Mouse (Mus musculus) left cerebral cortex, postnatal 14 days (tissue): ENCODE results near the gene Clic4. TPM values are rescaled to one million over a fixed set of nuclear protein-coding genes. Genes with fewer than 3 reads are reported as not detected.
"Not testable (repeated sequence)": the region's sequence is repeated elsewhere in the genome, so short reads cannot be mapped to it uniquely, and the experiment has no call there.

ENCODE experiments used
- DNase-seq, 2 experiments: peaks; one replicate each; pipeline ENCODE4 v3.0.0; 2021 to 2022; ENCODE audit warnings: low spot score in 2 of 2, mixed read lengths in 1 of 2
- intact Hi-C: fragments of 180-260 bp; cut with DNase I; formaldehyde crosslinking; loops from one replicate; pipeline ENCODE4 v1.15.1; 2025
- total RNA-seq, 2 experiments: library from RNA; stranded (reverse); gene quantifications; 2 replicates each; pipeline ENCODE4 v1.2.3; 2021

Gene Clic4
- total RNA-seq, 2 experiments from 2014 or later = 31.2 to 32.0 TPM

DNA sequence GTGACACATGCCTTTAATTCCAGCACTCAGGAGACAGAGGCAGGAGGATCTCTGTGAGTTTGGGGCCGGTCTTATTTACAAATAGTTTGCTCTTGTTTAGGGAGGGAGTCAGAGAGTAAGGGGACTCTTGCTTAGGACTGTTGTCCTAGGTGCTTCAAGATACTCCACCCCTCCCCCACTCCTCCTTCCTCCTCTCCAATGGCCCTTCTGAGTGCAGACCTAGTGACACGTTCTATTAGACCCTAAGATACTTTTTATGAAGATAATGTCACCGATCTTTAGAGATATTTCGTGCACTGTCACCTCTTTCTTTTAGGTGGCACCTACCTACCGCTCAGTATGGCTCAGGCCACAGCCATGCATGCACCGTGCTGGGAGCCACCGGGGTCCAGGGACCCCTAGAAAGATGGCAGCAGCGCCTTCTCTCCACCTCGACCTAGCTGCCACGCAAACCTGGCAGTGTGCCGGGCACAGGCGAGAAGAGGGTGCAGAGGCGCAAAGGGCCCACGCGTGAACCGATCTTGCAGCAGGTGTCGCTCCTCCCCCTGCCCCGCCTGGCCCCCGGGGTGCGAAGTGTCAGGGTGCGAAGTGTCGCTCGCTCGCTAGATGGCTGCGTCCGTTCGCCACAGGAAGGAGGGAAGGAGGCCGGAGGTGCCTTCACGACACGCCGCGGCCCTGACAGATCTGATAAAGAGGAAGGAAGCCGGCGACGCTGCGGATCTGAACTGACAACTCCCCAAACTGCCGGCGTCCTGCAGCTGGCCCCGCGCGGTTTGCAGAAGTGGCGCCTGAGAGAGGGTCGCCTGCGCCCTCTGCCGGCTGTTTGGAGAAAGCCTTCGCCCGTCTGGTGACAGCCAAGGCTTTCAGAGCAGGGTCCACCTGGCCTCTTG lies 66.7 kb downstream of the Clic4 start:
- DNase-seq = peak; percentile 76 to 84
- intact Hi-C loops = loop anchor here (1.0 to 5.0 kb wide), 2 partner anchors 54 to 261 kb away; no protein-coding TSS in a partner anchor

DNA sequence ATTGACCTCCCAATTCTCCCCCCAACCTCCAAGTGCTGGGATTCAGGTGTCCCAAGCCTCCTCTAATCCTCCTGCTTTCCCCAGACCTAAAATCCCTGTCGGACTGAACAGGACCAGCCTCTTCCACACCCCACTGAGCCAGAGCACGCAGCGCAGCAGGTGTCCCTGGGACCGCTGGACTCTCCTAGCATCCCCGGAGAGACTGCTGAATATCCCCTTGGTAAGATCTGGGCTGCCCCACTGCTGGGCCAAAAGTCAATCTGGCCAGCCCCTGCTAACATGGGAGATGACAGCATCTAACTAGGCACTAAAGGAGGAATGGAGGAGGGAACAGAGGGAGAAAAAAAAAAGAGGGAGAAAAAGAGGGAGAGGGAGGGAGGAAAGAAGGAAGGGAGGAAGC lies 67.4 kb downstream of the Clic4 start:
- DNase-seq = no peak
- intact Hi-C loops = loop anchor here (5.0 kb wide), 1 partner anchor 53 kb away; no protein-coding TSS in a partner anchor

DNA sequence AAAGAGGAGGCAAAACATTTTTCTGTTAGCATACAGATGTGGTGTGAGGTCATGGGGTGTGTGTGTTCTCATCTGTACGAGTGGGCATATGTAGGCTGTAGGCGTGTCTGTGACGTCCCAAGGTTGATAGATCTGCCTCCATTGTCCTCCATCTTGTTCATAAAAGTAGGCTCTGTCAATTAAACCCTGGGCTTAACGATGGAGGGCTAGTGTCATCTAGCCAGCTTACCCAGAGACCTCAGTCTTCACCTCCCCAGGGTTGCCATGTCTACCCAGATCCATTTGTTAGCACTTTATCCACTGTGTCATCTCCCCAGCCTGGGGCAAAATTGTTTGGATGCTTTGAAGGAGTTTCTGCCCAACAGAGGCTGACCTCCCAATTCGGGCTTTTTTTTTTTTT lies 67.9 kb downstream of the Clic4 start:
- intact Hi-C loops = loop anchor here (5.0 kb wide), 2 partner anchors 37 to 52 kb away; no protein-coding TSS in a partner anchor
- no peak for DNase-seq

DNA sequence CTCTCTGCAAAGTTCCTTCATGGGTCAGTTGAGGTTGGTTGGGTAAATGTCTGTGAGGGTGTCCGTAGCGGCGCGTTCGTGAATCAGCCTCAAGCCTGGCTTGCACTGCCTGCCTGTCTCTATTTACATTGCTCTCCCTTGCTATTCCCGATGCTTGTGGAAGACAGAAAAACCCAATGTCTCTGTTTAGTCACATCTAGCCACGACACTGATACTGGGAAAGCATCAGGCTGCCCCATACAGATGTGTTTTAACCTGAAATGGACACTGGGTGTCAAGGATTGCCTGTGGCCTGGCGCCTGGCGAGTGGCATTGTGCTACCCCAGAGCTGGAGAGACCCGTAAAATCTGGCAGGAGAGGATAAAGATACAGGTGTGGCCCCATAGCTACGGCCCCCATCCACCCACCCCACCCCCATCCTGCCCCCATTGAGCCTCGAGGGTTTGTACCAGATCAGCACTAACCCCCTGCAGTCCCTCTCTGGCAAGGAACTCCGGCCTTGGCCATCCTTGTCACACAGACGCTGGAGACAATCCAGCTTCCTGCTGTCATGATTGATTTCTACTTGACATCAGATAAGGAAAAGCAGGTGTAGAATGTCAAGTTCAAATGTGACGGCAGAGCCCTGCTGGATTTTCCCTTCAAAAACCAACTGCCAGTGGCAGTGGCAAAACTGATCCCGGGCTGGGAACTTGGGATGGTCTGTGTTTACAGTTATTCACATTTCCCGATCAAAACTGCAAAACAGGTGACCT lies 68.6 kb downstream of the Clic4 start:
- intact Hi-C loops = loop anchor here (5.0 kb wide), 1 partner anchor 37 kb away; no protein-coding TSS in a partner anchor
- no peak for DNase-seq

DNA sequence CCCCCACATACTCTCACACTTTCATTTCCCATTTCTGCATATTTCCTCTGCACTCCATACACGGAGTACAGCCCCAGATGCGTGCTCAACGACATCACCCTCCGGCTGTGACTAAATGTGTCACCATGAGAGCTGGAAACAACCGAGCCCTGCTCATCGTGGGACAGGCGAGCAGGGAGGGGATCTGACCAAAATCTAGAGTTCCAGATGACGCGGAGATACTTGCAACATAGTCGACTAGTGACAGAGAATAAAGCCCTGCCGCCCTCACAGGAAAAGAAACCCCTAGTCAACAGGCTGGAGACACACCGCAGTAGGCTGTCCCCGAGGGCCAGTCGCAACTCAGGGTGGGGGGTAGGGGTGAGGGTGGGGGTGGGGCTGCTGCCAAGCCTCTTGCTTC lies 69.3 kb downstream of the Clic4 start:
- intact Hi-C loops = loop anchor here (5.0 kb wide), 1 partner anchor 36 kb away; no protein-coding TSS in a partner anchor
- DNase-seq = no peak

DNA sequence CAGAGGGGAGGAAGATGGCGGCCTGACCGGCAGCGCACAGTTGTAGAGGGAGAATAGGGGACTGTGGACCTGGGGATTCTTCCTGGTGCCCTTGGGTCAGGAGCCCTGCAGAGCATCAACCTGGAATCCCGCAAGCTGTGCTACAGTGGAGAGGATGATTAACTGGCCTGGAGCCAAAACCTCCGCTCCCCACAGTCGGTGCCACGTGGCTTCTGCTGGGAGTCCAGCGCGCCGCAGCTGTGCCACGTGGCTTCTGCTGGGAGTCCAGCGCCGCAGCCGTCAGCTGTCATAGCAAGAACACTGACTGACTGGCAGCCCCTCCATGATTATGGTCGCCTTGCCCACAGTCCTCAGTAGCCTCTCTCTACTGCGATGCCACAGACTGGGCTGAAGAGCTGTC lies 70.8 kb downstream of the Clic4 start:
- DNase-seq = no peak
- intact Hi-C loops = loop anchor here (5.0 kb wide), 1 partner anchor 34 kb away; no protein-coding TSS in a partner anchor

DNA sequence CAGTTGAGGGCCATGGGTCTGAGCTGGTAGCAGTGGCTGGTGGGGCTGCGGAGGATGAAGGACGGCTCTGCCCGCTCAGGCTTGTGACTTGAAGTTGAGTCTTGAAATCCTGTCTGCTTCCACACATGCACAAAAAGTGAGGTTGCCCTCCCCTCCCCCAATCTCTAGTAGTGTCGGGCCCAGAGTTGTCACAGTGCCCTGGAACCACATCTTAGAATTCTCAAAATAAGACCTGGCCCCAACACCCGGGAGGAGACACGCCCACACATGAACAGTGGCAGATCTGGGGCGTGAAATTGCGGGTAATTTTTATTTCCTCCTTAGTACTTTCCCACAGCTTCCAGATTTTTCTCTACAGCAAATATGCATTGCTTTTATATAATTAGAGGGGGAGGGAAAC lies 74.8 kb downstream of the Clic4 start:
- peak in 1 of 2 experiments; percentile 30 for DNase-seq
- intact Hi-C loops = no loop called here

DNA sequence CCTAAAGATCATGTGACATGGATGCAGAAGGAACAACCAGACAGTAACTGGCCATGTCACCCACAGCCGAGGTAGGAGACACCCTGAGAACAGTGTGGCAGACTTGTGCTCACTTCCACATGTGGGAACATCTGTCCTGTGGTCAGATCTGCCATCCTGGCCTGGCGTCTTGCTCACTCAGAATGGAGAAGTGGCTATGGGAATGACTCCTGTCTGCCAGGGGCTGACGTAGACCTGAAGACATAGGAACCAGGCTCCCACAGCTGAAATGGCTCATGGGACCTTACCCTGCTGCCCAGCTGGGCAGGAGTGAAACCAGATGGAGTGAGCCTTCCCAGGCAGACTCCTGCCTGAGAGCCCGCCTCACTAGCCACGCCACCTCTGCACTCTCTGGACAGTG lies 79.8 kb downstream of the Clic4 start:
- intact Hi-C loops = no loop called here

DNA sequence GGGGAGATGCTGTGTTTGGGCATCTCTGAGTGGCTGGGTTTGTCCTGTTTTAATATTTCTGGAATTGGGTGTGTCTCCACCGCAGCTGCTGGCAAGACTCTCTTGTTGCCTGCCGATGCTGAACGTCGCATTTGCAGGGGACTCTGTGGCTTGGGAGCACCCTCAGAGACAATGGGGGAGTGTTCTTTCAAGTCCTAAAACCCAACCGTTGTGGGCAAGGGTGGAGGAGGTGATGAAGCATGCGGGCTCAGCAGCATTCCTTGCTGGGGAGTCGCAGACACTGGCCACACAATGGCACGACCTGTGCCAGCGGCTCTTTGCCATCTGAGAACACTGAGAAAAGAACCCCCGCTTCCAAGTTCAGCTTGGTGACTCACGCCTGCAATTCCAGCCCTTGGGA lies 81.0 kb downstream of the Clic4 start:
- intact Hi-C loops = no loop called here
- no peak for DNase-seq

More for the DNA sequence above, 79.8 kb downstream of the Clic4 start:
- DNase-seq = no peak

DNA sequence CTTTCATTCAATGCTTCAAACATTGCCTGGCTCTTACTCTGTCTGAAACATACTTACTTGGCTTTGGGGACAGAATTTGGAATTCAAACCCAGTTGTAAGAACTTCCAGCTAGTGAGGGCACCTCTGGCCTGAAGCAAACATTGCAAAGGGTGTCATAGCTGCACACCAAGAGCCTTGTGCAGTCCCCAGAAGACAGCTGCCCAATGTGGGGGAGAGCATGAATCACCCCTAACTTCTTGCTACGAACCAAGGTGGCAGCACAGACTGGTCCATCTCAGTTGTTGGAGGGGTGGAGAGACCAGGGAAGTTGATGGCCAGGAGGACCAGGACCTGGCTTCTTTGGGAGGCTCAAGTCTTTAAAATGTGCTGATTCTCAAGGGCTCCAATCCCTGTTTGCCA lies 81.4 kb downstream of the Clic4 start:
- DNase-seq = no peak
- intact Hi-C loops = no loop called here

DNA sequence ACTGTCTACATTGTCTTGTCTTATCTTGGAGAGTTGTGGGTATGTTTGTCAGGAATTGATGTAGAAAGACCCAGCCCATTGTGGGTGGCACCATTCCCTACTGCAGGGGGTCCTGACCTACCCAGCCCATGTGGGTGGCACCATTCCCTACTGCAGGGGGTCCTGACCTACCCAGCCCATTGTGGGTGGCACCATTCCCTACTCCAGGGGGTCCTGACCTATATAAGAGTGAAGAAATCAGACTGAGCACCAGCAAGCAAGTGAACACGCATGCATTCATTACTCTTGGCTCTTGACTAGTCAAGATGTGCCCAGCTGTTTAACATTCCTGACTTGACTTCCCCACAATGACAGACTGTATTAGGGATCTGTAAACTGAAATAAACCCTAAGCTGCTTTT lies 82.2 kb downstream of the Clic4 start:
- intact Hi-C loops = no loop called here
- DNase-seq = no peak

DNA sequence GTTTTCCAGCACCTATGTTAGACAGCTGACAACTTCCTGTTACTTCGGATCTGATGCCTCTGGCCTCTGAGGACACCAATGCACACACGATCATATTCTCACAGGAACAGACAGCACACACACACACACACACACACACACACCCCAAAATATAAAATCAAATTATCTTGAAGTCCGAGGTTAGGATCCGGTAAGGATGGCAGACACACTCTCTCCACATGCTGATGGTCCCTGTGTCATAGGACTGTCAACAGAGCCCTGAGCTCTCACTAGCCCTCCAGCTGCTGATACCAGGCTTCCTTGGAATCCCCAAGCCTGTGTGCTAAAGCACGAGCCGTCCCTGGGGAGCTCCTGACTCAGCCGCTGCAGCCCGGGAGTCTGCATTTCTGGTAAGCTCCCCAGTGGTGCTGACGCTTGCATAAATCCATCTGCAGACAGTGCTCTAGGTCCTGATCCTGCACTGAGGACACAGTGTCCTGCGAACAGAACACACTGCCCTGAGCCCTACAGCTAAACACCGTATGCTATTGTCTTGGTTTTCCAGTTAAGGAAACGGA lies 83.1 kb downstream of the Clic4 start:
- DNase-seq = no peak
- intact Hi-C loops = no loop called here

DNA sequence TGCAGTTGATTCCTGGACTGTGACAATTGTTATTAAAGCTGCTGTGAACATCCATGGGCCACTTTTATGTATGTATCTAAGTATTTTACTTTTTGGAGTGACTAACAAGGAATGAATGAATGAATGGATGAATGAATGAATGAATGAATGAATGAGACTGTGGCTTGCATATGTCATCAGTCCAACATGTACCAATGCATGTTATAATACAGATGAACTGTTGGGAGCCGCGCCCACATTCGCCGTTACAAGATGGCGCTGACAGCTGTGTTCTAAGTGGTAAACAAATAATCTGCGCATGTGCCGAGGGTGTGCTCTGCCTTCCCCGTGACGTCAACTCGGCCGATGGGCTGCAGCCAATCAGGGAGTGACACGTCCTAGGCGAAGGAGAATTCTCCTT lies 88.3 kb downstream of the Clic4 start:
- DNase-seq, intact Hi-C loops: not testable (repeated sequence)

DNA sequence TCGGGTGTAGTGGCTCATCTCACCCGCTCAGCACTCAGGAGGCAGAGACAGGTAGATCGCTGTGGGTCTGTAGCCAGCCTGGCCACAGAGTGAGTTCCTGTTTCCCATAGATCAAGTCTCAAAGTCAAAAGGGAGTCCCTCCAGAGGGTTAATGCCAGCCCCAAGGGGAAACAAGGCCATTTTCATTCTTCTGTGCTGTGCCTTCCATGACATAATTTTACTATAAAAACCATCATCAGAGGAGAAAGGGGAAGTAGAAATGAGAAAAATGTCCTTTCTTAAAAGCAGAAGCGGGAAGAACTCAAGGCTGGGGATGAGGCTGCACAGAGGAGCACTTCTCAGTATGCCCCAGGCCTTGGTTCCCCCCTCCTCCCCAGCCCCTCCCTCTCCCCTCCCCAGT lies 90.8 kb downstream of the Clic4 start:
- intact Hi-C loops = no loop called here
- no peak for DNase-seq

DNA sequence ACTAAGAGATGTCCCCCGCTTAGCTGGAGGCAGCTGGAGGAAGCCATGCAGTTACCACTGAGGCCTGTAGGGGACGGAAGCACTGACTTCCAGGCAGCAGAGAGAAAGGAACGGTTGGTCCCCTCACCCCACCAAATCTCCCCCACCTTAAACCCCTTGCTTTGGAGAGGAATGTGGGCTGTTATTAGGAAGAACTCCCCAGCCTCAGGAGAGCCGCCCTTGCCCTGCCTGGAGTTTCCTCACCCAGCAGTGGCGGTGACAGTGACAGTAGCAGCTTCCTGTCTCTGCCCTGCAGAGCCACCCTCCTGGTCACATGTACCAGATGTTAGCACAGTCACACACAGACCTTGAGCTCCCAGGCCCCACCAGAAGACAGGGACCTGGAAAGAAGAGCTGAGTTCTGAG lies 93.5 kb downstream of the Clic4 start:
- intact Hi-C loops = no loop called here
- DNase-seq = peak in 1 of 2 experiments; percentile 26

DNA sequence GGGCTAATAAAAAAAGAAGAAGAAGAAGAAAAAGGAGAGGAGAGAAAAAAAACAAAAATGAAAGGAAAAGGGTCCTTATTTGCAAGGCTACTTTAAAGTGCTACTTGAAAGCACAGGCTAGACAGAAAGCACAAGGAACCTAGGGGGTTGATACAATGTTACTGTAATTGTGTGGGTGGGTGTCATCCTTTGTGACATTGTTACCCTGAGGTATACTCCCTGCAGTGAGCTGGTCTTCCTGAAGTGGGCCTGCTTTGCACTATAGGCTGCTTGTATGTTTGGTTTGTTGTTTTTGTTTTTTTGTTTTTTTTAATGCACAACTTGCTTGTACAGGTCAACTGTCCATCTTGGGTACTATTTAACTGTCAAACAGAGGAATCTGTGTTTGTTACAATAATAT lies 95.0 kb downstream of the Clic4 start:
- intact Hi-C loops = no loop called here
- no peak for DNase-seq

DNA sequence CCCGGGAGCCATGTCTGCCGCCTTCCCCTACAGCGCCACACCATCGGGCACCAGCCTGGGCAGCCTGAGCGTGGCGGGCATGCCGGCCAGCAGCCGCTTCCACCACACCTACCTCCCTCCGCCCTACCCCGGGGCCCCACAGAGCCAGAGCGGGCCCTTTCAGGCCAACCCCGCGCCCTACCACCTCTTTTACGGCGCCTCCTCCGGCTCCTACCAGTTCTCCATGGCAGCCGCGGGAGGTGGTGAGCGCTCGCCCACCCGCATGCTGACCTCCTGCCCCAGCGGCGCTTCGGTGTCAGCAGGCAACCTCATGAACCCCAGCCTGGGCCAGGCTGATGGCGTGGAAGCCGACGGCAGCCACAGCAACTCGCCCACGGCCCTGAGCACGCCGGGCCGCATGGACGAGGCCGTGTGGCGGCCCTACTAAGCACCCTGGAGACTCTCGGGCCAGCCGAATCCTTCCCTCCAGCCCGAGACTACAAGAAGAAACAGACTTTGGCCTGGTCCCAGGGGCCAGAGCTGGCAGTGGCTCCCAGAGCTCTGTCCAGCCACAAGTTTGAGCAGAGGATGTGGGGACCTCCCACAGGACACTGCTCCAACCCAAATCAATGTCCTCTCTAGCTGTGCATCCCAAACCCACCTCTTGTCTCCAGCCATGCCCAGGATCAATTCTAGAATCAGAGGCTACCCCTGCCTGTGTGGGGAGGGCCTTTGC lies 97.1 kb downstream of the Clic4 start:
- intact Hi-C loops = no loop called here
- no peak for DNase-seq

DNA sequence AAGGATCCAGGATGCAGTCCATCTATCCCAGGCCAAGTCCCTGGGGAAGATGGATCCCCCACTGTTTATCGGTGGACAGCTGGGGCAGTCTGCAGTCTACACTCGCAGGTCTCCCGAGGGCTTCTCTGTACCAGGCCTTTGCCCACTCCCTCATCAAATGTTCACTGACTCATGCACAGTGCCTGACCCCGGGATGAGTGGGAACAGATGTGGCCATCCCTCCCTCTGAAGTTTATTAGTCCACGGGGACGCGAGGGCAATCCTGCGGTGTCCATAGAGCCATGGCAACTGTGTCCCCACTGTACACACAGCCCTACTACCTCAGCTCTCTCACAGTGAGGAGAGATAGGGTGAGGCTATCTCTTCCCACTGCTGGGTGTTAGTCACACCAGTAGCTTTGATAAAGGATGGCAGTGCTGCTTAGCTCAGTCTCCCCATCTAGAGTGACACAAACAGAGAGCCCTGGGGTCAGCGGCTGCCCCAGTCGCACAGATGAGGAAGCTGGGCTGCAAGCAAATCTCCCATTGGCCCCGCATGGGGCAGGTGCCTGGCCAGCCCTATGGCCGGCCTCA lies 101.2 kb downstream of the Clic4 start:
- DNase-seq = no peak
- intact Hi-C loops = no loop called here

DNA sequence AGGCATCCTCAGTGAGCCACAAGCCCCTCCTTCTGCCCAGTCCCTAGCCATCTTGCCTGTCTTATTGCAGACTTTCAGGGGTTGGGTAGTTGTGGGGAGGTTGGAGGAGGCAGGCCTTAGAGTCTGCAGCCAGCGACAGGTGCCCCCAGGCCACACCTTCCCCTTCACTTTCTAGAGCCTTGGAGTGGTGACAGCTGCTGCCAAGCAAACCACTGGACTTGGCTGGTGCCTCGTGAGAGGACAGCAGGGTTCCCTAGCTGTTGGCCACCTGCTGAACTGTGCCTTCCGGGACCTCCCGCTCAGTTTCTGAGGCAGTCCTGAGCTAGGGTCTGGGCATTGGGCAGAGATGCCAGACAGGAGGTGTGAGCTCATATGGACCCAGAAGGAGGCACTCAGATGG lies 103.1 kb downstream of the Clic4 start:
- intact Hi-C loops = loop anchor here (5.0 kb wide), 1 partner anchor 33 kb away; no protein-coding TSS in a partner anchor
- DNase-seq = no peak
